Mouse (Mus musculus) embryonic fibroblast, embryonic 13.5 days (primary cell): ENCODE data around the gene Ybx3.

ENCODE experiments used
- CTCF ChIP-seq: IDR thresholded peaks from 2 replicates; pipeline ENCODE4 v1.5.1; 2011; ENCODE audit warnings: mild to moderate bottlenecking, control low read depth, low read length, moderate library complexity, borderline replicate concordance; ENCODE audit not compliant: insufficient read depth
- POLR2A ChIP-seq: IDR thresholded peaks from 2 replicates; pipeline ENCODE4 v1.6.1; 2011; ENCODE audit warnings: low read depth, mild to moderate bottlenecking, control low read depth, low read length, moderate library complexity

GRCm38 (mm10) chr6:131340082-131340481, 48.2 kb downstream of the Ybx3 start:
- TF ChIP-seq POLR2A (no peak), CTCF (no peak)
